Mouse (Mus musculus) right cerebral cortex, postnatal 25 days (tissue): ENCODE results near the gene Plekha7.
A peak's percentile ranks its signal among the peaks of the same experiment; 100 is the strongest.

ENCODE experiments used
- DNase-seq: peaks from one replicate; pipeline ENCODE4 v3.0.0; 2022

Gene Plekha7

GRCm38 (mm10) chr7:116307871-116308631 lies at the start of gene Plekha7:
Gene Plekha7 (minus strand): TSS chr7:116308376.
- no peak for DNase-seq

- peak; percentile 24 for DNase-seq
Measured at GRCm38 (mm10) chr7:116336226-116336625, 28.1 kb upstream of the Plekha7 start.

- DNase-seq: no peak
Measured at GRCm38 (mm10) chr7:116335133-116335532, 27.0 kb upstream of the Plekha7 start.

- DNase-seq: no peak
Measured at GRCm38 (mm10) chr7:116334669-116335038, 26.5 kb upstream of the Plekha7 start.

- peak; percentile 97 for DNase-seq
Measured at GRCm38 (mm10) chr7:116333713-116334668, 25.8 kb upstream of the Plekha7 start, which contains the start of gene Rps13. Gene Rps13 (minus strand): TSS chr7:116334195.

- peak; percentile 24 for DNase-seq
Measured at GRCm38 (mm10) chr7:116331246-116331645, 23.1 kb upstream of the Plekha7 start.

GRCm38 (mm10) chr7:116329858-116330257 lies 21.7 kb upstream of the Plekha7 start:
- DNase-seq: no peak

- DNase-seq: no peak
Measured at GRCm38 (mm10) chr7:116328777-116329176, 20.6 kb upstream of the Plekha7 start.

GRCm38 (mm10) chr7:116327901-116328300 lies 19.7 kb upstream of the Plekha7 start:
- DNase-seq: no peak

GRCm38 (mm10) chr7:116323331-116323964 lies 15.3 kb upstream of the Plekha7 start:
- peak; percentile 62 for DNase-seq

- no peak for DNase-seq
Measured at GRCm38 (mm10) chr7:116309456-116309855, 1.3 kb upstream of the Plekha7 start.

- DNase-seq: no peak
Measured at GRCm38 (mm10) chr7:116308632-116308991, 436 bp upstream of the Plekha7 start.

- DNase-seq: peak; percentile 33
Measured at GRCm38 (mm10) chr7:116307099-116307870, 891 bp downstream of the Plekha7 start.

- no peak for DNase-seq
Measured at GRCm38 (mm10) chr7:116306601-116307000, 1.6 kb downstream of the Plekha7 start.

GRCm38 (mm10) chr7:116301661-116302311 lies 6.4 kb downstream of the Plekha7 start:
- DNase-seq: no peak

- DNase-seq: no peak
Measured at GRCm38 (mm10) chr7:116301144-116301543, 7.0 kb downstream of the Plekha7 start.

- DNase-seq: no peak
Measured at GRCm38 (mm10) chr7:116298851-116299250, 9.3 kb downstream of the Plekha7 start.

GRCm38 (mm10) chr7:116298389-116298788 lies 9.8 kb downstream of the Plekha7 start:
- DNase-seq: no peak

GRCm38 (mm10) chr7:116294961-116295360 lies 13.2 kb downstream of the Plekha7 start:
- DNase-seq: no peak

GRCm38 (mm10) chr7:116292377-116292776 lies 15.8 kb downstream of the Plekha7 start:
- DNase-seq: no peak

GRCm38 (mm10) chr7:116290559-116290958 lies 17.6 kb downstream of the Plekha7 start:
- DNase-seq: no peak

- no peak for DNase-seq
Measured at GRCm38 (mm10) chr7:116288996-116289395, 19.2 kb downstream of the Plekha7 start.
